Mouse (Mus musculus): ENCODE data around the gene Macf1.

The Macf1 gene

DNA sequence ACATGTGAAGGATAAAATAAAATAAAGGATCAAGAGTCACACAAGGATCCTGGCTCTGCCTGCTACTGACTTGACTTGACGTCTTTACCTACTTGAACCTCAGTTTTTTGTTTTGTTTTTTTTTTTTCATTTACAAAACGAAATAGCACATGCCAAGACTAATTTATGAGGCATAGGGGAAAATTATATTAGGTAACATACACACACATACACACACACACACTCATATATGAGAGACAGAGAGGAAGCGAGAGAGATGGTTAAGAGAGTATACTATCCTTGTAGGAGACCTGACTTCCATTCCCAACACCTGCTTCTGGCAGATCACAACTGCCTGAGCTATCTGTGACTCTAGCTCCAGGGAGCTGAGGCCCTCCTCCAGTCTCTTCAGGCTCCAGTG lies at the start of gene Macf1:
TSS of gene Macf1 (minus strand) at position 101 of the 400 bp plus-strand sequence.
- DNase-seq = no peak

DNA sequence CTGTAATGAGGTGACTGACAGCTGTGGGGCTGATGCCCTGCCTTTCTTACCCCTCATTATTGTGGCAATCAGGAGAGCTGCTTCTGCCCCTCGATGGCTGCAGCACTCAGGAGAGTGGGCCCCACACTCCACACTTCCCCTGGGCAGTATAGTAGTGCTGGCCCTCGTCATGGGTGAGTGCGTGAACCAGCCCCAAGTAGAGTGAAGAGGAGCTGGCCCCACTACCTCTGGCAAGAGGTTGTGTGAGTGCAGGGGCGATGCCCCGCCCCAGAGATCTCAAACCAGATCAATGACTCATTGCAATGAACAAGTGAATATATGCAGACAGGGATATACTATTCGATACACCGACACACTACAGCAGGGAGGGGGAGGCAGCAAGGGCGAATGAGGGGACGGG lies 49.4 kb upstream of the Macf1 start:
- DNase-seq = no peak

DNA sequence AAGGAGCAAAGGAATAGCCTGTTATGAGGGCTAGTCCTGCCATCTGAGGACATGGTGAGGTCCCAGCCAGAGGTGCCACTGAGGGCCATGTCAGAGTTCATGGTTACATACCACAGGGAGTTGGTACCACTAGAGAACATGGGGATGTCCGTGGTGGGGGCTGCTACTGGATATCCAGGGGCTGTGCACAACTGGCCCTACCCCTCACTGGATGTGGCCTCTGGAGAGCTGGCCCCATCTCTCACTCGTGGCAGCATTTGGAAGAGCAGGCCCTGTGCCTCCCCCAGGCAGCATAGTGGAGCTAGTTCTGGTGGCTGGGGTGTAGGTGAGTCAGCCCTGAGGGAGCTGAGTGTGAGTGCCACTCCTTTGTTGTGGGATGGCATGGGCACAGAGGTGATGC lies 48.8 kb upstream of the Macf1 start:
- DNase-seq = no peak

DNA sequence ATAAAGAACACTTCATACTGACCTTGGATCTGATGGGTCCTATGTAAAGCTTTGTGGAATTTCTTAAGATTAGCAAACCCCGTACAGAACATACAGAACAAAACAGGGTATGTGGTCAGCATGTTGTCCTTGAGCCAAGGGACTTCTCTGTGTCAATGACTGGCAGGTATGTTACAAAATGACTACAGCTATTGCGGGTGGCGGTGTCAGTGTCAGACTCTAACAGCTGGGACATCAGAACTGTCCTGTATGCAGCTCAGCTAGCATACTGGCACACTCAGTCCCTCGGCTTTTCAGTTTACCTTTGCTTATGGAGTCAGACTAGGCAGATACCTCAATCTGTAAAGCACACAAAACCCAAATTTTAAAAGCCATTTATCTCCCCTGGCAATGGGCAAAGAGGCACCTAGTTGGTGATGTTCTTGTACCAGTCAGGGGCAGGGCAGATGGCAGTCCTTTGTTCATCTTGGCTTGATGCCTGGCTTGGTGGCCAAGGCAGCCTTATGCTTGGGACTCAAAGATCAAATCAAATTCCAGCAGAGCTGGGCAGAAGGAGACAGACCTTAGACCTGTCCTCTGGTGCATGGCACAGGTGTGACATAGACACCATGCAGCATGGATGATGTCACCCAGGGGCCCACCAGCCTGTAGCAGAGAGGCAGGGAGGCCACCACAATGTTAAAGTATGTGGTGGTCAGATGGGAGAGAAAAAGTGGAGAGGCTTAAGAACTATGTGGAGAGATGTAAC lies 48.2 kb upstream of the Macf1 start:
- peak; percentile 72 to 81 for DNase-seq

DNA sequence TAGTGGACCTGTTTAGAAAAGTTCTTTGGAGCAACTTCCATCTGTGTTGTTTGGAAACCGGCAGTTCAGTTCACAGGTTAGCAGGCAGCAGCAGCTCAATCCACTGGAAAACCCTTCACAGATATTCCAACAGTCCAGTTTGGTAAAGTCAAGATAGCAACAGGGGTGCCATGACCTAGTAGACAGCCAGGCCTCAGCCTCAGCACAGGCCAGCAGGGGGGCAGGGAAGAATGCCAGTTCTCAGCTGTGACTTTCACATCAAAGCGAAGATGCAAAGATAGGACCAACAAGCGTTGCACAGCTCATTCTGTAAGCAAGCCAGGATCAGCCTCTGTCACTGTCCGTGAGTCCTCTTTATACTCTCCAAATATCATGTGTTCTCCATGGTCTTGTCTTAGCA lies 37.6 kb upstream of the Macf1 start:
- no peak for DNase-seq

DNA sequence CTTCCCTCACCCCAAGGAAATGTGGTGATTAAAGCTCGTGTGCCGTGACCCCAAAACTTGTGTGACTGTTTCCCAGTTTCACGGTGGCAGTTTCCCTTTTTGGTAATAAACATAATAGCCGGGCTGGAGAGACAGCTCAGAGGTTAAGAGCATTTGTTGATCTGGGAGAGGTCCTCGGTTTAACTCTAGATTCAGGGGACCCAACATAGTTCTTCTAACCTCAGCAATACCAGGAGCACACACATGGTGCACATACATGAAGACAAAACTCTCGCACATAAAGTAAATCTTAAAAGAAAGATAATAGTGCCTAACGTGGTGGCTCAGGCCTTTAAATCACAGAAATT lies 34.2 kb upstream of the Macf1 start:
- DNase-seq = no peak

DNA sequence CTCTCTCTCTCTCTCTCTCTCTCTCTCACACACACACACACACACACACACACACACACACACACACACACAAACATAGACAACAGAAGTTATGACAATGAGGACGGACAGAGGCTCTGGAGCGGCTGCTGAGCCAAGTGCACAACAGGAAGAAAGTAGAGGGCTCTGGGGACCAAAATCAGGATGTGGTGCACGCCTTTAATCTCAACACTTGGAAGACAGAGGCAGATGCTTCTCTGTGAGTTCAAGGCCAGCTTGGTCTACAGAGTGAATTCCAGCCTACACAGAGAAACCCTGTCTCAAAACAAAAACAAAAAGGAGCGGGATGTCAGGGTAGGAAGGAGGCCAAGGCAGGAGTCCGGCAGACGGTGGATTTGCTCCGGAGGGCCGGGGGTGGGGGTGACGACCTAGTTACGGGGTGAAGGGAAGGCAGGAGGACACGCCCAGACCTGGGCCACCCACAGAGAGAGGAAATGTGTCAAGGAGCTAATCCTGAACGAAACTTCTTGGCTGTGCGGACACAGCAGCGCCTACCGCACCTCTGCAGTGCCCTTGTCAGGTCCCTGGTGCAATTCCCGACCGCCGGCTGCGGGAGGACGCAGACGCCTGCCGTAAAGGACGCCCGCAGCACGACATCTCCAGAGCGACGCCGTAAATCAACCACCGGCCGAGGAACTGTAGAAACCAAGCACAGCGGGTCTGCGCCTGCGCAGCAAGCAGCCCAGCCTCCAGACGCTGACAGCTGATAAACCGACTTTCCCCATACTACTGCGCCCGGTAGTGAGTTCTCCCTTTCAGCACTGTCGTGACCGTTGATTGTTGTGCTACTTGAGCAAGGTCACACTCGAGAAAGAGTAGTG lies 33.6 kb upstream of the Macf1 start, which contains the start of gene Ndufs5:
TSS of gene Ndufs5 (minus strand) at position 629 of the 860 bp plus-strand sequence.
- peak; percentile 95 to 99 for DNase-seq

DNA sequence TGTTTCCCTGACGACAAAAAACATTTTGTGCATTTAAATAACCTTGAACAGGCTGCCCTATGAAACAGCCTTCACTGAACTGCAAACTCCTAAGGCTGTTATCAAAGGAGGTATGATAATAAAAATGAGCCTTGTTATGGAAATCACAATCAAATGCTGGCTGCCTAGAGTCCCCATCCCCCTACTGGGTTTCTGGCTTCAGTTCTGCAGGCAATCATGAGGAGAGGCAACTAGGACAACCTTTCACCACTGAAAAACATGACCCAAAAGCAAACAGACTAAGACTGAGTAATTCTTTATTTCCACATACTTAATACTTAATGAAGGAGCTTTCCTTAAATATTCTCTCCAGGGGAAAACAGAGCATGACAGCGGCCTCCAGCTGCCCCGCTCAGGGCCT lies 28.3 kb upstream of the Macf1 start:
- no peak for DNase-seq

DNA sequence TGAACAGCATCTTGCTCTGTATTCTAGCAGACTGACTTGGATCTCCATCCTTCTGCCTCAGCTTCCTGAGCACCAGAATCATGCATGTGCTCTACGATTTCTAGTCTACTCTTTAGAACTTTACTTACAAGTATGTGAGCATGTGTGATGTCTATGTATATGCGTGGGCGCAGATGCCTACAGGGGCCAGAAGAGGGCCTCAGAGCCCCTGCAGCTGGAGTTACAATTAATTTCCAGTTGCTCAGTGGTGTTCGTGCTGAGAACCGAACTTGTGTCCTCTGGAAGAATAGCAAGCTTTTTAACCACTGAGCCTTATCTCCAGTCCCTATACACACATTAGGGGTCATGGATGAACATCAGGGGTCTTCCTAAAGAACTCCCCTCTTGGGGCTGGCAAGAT lies 23.2 kb upstream of the Macf1 start:
- DNase-seq = no peak

DNA sequence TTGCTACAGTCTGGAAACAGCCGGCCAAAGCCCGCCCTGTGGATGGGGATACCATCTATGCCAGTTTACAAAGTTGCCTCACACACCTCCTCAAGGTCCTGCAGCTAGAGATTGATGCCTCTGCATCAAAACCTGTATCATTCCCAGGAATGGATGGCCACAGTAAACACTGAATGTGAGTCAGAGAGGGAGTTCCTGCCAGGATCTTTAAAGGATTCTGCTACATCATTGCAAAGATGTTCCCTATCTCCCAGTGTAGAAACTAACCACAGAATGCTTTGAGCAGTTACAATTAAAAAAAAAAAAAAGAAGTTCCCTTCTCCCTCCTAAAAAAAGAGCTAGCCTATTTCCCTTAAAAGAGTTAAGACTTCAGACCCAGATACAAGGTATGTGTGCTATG lies 21.2 kb upstream of the Macf1 start:
- DNase-seq = no peak

DNA sequence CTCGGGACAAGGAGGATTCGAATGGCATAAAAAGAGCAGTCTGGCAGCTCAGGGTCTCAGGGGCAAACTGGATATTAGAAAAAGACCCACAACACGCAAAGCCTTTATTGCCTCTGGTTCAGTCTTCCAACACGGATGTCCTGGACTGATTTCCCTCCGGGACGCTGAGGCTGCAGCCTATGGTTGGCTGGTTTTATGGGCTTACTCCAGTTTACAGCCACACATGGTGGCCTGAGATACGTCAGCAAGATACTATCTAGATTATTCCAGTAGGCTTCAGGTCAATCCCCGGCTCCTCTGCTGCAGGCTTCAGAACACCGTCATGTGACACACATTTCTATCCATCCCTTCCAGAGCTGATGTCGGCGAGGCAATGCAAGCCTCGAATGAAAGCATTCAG lies 9.2 kb upstream of the Macf1 start:
- DNase-seq = no peak

DNA sequence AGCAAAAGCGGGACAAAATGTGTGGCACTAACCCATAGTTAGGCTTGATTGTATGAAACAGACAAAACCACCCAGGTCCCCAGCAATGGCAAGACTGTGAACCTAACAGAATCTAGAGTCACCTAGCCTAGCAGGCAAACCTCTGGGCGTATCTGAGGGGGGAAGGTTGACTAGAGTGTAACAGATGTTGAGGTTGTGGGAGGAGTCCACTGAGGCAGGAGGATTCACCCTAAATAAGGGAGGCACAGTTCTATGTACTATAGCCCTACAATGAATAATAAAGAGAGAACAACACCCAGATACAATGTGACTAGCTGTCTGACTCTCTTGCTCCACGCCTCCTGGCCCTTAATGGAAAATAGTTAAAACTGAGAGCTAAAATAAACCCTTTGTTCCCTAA lies 7.9 kb upstream of the Macf1 start:
- DNase-seq = no peak

DNA sequence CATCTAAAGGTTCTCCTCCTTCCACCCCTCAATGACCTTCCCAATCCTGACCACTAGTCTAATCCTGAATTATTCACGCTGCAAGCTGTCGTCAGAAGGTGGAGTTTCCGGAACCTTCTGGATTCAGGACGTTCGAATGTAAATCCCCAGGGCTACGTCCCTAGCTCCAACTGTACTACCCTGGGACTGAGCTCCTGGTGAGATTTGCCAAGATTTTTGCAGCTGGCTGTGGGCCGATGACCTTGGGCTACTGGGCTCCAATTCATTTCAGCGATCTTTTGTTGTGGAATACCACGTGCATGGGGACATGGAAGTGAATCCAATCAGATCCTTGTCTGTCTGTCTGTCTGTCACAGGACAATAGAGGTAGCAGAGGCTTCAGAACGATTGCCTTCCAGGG lies 6.2 kb upstream of the Macf1 start:
- DNase-seq = no peak

DNA sequence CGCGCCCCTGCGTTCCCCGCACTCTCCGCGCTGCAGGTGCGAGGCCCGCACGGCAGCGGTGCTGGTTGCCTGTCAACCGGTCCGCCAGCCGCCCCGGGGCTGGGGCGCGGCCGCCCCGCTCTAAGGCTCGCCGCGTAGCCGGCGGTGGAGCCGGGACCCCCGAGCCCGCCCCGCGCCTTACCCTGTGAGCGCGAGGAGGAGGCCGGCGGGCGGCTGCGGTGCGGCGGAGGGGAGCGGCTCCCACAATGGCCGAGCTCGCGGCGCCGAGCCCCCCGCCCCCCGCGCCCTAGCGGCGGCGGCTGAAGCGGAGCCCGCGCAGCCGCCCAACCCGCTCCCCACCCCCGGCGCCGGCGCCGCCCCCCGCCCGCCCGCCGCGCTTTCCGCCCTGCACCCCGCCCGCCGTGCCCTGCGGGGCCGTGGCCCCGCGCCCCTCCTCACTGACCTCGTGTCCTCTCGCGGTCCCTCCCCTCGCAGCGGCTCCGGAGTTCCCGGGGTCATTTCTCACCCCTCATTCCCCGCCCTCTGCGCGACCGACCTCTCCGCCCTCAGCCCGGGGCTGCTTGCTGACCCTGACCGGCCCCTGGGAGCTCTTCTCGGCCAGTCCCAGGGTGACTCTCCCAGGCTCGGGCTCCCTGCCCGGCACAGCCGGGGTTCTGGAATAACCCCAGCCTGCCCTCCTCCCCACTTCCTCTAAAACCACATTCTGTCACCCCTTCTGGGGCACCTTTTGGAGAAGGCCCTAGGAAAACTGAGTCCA lies 3.0 kb upstream of the Macf1 start:
- peak; percentile 58 to 78 for DNase-seq

DNA sequence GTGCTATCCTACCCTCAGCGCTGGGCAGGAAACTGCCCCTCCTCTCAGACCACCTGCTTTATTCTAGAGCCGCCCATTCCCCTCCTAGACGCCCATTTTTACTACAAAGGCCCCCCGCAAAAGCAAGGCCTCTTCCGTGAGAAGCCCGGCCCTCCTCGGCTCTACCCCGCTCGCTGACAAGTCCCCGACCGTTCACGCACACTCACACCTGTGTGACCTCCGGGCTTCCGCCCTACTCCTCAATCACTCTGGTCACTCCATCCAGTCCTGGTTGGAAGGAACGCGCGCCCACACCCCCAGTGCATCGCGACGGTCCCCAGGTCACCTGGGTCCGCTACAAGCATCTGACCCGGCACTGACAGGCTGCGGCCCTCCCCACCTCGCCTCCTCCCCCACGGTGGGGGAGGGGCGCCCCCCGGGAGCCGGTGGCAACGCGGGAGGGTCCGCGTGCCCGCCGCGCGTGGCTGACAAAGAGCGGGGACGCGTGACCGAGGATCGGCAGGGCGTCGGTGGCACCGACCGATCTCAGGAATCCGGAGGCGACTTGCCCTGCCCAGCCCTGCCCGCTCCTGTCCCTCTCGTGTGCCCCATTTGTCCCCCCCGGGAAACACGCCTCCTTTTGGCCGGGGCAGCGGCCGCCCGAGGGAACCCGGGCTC lies 2.3 kb upstream of the Macf1 start:
- DNase-seq = peak; percentile 59 to 70

DNA sequence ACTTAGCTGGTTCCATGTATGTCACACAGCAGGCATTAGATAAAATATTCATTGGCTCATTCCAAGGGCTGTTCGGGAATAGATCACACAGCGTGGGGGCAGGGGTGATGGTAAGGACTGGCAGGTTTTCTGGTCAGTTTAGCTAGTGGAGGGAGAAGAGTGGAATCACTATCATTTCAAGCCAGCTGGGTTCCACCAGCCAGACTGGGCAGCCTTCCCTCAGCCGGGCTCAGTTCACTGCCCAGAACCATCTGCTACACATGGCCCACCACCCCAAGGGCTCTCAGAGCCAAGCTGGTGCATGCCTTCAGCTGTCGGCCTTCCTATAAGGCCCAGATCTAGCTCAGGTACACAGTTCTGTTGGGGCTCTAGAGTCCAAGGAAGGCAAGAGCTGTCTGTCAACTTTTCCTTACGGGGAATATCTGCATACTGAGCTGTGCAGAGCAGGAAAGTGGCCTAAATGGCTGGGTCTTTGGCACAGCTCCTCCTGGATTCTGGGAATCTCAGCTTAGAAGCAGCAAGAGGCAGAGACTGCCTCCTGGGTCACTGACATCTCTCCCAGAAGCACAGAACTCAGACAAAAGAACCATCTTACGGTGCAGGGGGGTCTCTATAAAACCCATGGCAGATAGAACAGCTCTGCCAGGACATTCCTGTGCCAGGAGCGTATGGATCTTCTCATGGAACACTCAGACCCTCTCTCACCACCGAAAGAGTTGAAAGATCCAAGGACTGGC lies 1.5 kb upstream of the Macf1 start:
- DNase-seq = peak; percentile 84 to 89

DNA sequence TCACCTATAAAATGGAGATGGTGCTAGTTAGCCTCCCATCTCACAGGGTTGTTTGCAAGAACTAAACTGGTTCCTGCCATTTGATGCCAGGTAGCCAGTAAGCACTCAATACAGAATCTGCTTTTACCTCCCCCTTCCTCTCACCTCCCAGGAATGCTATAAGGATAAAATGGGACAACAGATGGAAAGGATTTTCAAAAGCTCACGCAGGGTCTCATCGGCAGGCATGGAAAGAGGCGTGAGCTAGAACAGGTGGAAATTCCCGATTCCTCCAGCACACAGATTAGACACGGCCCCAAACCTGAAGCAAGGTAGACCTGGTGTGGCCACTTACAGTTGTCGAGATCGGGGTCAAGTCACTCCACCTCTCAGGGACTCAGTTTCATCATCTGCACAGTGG lies 886 bp upstream of the Macf1 start:
- no peak for DNase-seq

DNA sequence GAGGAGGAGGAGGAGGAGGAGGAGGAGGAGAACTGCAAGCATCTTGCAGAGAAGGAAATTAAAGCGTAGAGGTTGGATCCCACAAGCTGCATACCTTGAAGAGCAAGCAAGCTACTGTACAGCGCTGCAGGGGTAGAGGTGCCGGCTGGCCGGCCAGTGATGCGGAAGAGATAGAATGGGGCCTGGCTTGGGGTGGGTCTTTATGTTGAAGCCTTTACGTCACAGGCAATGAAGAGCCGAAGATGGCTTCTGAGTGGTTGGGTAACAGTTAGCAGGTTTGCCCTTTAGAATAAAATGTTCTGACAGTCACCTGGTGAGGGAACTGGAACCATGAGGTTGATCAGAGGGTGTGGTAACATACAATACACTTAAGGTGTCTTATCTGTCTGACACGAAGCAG lies 1.9 kb downstream of the Macf1 start:
- peak; percentile 39 to 48 for DNase-seq

DNA sequence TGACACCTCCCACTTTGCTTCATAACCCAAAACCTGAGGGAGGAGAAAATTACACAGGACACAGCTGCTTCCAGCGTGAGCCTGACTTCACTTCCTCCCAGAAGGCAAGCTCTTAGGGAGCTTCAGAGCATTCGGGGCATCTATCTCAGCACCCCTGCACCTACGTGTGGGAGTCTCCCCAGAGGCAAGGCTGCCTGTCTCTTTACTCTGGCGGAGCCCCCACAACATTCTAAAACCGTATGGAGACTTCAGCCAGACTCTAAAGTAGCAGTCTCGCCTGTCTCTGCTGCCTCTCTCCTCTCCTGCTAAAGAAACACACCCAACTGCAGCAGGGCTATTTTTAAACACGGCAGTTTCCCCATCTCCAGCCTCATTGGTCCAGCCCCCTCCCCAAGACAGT lies 3.2 kb downstream of the Macf1 start:
- no peak for DNase-seq

DNA sequence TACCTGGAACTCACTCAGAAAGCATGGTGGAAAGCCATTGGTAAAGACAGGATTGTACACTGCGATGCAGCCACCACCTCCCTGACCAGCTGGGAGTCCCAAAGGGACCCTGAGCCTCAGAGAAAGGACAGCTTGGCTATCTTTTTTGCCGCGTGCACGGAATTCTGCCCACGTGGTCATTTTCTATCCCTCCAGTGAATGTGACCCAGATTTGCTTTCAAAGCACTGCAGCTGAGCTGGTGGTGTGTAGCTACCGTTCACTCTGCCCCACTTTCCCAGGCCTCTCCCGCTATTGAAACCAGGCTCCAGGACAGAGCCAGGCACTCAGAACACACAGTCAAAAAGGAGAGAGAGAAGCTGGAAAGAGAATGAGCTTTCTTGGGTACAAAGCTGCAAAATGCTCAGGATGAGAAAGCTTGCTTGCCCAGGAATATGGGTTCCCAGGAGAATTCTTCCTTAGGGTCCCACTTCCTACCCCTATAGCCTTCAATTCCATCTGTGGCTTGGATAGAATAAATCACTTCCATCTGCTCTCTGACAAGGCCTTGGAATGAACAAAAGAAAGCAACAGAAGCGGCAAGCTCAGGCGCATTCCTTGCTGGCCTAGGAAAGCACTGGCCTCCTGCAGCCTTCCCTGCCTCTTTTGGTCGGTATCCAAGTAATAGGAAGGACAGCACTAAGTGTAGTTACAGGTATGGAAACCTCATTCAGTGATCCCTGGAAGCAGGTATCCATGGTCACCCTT lies 6.9 kb downstream of the Macf1 start:
- peak; percentile 62 to 68 for DNase-seq

DNA sequence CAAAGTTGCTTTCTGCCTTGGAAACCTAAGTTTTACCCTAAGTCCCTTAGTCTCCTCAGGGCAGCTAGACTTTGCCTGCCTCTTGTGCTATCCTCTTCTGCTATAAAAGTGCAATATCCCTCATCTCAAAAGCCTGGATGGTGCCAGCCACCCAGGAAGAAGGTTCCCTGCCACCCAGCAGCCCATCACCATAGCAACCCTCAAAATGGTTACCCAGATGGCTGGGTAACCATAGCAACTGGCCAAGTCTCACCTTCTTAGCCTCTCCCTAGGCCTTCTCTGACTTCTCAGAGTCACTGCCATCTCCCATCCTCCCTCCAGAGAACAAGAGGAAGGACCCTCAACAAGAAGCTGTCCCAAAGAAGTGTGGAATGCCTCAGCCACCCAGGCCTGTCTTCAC lies 13.6 kb downstream of the Macf1 start:
- no peak for DNase-seq

DNA sequence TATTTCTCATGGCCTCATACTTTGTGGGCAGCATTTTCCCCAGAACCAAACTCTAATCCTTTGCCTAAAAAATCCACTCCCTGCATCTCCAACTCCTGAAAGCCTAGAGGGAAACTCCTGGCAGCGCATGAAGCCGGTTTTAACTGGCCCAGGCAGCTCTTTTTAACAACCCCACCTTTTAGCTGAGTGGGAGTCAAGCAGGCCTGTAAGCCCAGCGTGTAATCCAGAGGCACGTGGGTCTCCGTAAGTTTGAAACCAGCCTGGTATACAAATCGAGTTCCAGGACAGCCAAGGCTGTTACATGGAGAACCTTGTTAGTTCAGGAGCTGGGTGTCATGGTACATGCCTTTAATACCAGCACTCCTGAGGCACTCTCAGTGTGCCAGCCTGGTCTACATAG lies 14.5 kb downstream of the Macf1 start:
- no peak for DNase-seq
